Mouse (Mus musculus) retina, embryonic 14.5 days (tissue): ENCODE data around the gene Olfr1471.
"Not testable (repeated sequence)": the region's sequence is repeated elsewhere in the genome, so short reads cannot be mapped to it uniquely, and the experiment has no call there.

Experiments used
- DNase-seq: peaks from one replicate; pipeline ENCODE4 v3.0.0-alpha.2; 2015; ENCODE audit warnings: low spot score

Gene Olfr1471

GRCm38 (mm10) chr19:13443109-13443508, at the start of gene Olfr1471:
Gene Olfr1471, plus strand, starts transcription at chr19:13443409.
- not testable (repeated sequence) for DNase-seq

GRCm38 (mm10) chr19:13407549-13407948, 35.7 kb upstream of the Olfr1471 start, which contains the start of gene Olfr1469:
Gene Olfr1469, plus strand, starts transcription at chr19:13407849.
- DNase-seq: no peak

GRCm38 (mm10) chr19:13455986-13456385, 12.8 kb downstream of the Olfr1471 start, which contains the start of gene Olfr1472:
Gene Olfr1472, minus strand, starts transcription at chr19:13456086.
- DNase-seq: no peak

GRCm38 (mm10) chr19:13469265-13469664, 26.1 kb downstream of the Olfr1471 start, which contains the start of gene Olfr1474:
Gene Olfr1474, plus strand, starts transcription at chr19:13469565.
- not testable (repeated sequence) for DNase-seq

GRCm38 (mm10) chr19:13480096-13480495, 36.9 kb downstream of the Olfr1471 start, which contains the start of gene Olfr1475:
Gene Olfr1475, minus strand, starts transcription at chr19:13480196.
- DNase-seq: no peak

GRCm38 (mm10) chr19:13500246-13500645, 57.0 kb downstream of the Olfr1471 start, which contains the start of gene Olfr1477:
Gene Olfr1477, plus strand, starts transcription at chr19:13500546.
- no peak for DNase-seq
